Mouse (Mus musculus) myocyte (in vitro differentiated cells): ENCODE measurements around the gene Cacna1d. TPM values are rescaled to one million over a fixed set of nuclear protein-coding genes. Genes with fewer than 3 reads are reported as not detected.

ENCODE experiments used
- H3K27me3 ChIP-seq: one replicate; pipeline ENCODE4 v1.6.1; 2011; ENCODE audit not compliant: control insufficient read depth, insufficient read depth, insufficient read length
- H3K36me3 ChIP-seq: one replicate; pipeline ENCODE4 v1.6.1; 2011; ENCODE audit not compliant: control insufficient read depth, insufficient read depth
- H3K4me2 ChIP-seq: one replicate; pipeline ENCODE4 v1.6.1; 2011; ENCODE audit warnings: low read depth, control low read depth
- H3K4me3 ChIP-seq: one replicate; pipeline ENCODE4 v1.5.1; 2011; ENCODE audit warnings: mild to moderate bottlenecking, control low read depth, moderate library complexity
- H3K79me2 ChIP-seq: one replicate; pipeline ENCODE4 v1.6.1; 2011; ENCODE audit not compliant: control insufficient read depth, insufficient read depth
- H3ac ChIP-seq: one replicate; pipeline ENCODE4 v1.6.1; 2011; ENCODE audit not compliant: control insufficient read depth, insufficient read length
- CEBPB ChIP-seq: IDR thresholded peaks from 2 replicates; pipeline ENCODE4 v1.6.1; 2011; ENCODE audit warnings: mild to moderate bottlenecking, moderate library complexity; ENCODE audit not compliant: poor library complexity, insufficient read depth, severe bottlenecking
- E2F4 ChIP-seq: IDR thresholded peaks from one replicate; pipeline ENCODE4 v1.6.1; 2011; ENCODE audit warnings: mild to moderate bottlenecking, control low read depth, moderate library complexity; ENCODE audit not compliant: insufficient read depth
- MAX ChIP-seq: IDR thresholded peaks from one replicate; pipeline ENCODE4 v1.6.1; 2011; ENCODE audit warnings: low read depth, mild to moderate bottlenecking, control low read depth
- MYOD1 ChIP-seq, 3 experiments: IDR thresholded peaks; one replicate each; pipeline ENCODE4 v1.6.1; 2011; ENCODE audit warnings: control low read depth in 2 of 3, low read depth in 2 of 3, mild to moderate bottlenecking in 2 of 3, moderate library complexity in 1 of 3; ENCODE audit not compliant: insufficient read length in 2 of 3, control insufficient read depth in 1 of 3
- MYOG ChIP-seq, 3 experiments: IDR thresholded peaks; one replicate each; pipeline ENCODE4 v1.6.1; 2011; ENCODE audit warnings: control low read depth in 2 of 3, low read depth in 2 of 3, mild to moderate bottlenecking in 2 of 3; ENCODE audit not compliant: insufficient read length in 2 of 3, control insufficient read depth in 1 of 3, insufficient read depth in 1 of 3
- POLR2A ChIP-seq: IDR thresholded peaks from one replicate; pipeline ENCODE4 v1.6.1; 2011; ENCODE audit warnings: low read depth, mild to moderate bottlenecking, control low read depth, moderate library complexity; ENCODE audit not compliant: insufficient read length
- POLR2AphosphoS2 ChIP-seq: IDR thresholded peaks from one replicate; pipeline ENCODE4 v1.6.1; 2011; ENCODE audit warnings: low read depth, control low read depth; ENCODE audit not compliant: insufficient read length
- REST ChIP-seq: IDR thresholded peaks from one replicate; pipeline ENCODE4 v1.6.1; 2011; ENCODE audit warnings: mild to moderate bottlenecking, control low read depth, moderate library complexity; ENCODE audit not compliant: insufficient read depth, insufficient read length
- SRF ChIP-seq: IDR thresholded peaks from one replicate; pipeline ENCODE4 v1.6.1; 2011; ENCODE audit warnings: low read depth; ENCODE audit not compliant: control insufficient read depth, insufficient read length
- TCF12 ChIP-seq: IDR thresholded peaks from one replicate; pipeline ENCODE4 v1.6.1; 2011; ENCODE audit warnings: mild to moderate bottlenecking, control low read depth; ENCODE audit not compliant: poor library complexity, insufficient read depth, severe bottlenecking
- TCF3 ChIP-seq: IDR thresholded peaks from one replicate; pipeline ENCODE4 v1.6.1; 2011; ENCODE audit warnings: low read depth, control low read depth; ENCODE audit not compliant: insufficient read length
- USF1 ChIP-seq: IDR thresholded peaks from one replicate; pipeline ENCODE4 v1.6.1; 2011; ENCODE audit warnings: low read depth, mild to moderate bottlenecking, control low read depth, moderate library complexity
- polyA plus RNA-seq: library from polyadenylated mRNA; unstranded; fragments of >200 nt; fragmentation: generic; extraction: Trizol; gene quantifications from one replicate; pipeline ENCODE4 v1.2.1, GENCODE M21; 2012; ENCODE audit warnings: missing spikeins

Cacna1d gene
- polyA plus RNA-seq, 1 experiment, result not detected

GRCm38 (mm10) chr14:30318715-30319437, 172.4 kb downstream of the Cacna1d start:
- H3K4me2 ChIP-seq, result no peak overlapping the region
- H3K36me3 ChIP-seq, result no peaks in the 10 kb centered on the region
- no peaks in the 10 kb centered on the region for H3K27me3 ChIP-seq
- H3ac ChIP-seq, result no peak overlapping the region
- H3K4me3 ChIP-seq, result no peak overlapping the region
- no peaks in the 10 kb centered on the region for H3K79me2 ChIP-seq
- TF ChIP-seq REST (no peak), E2F4 (no peak), SRF (no peak), TCF3 (no peak), USF1 (no peak), MYOD1 (IDR thresholded peaks at IDR 0.05; ENCODE audit: control insufficient read depth in 1 of 3, insufficient read length in 2 of 3, low read depth in 2 of 3) (no peak), TCF12 (no peak), POLR2AphosphoS2 (no peak), POLR2A (no peak), MYOG (IDR thresholded peaks at IDR 0.05; ENCODE audit: control insufficient read depth in 1 of 3, insufficient read depth in 1 of 3, insufficient read length in 2 of 3, low read depth in 2 of 3) (no peak), MAX (no peak), CEBPB (no peak)

- no peak overlapping the region for H3ac ChIP-seq
- H3K36me3 ChIP-seq, result no peaks in the 10 kb centered on the region
- no peaks in the 10 kb centered on the region for H3K27me3 ChIP-seq
- H3K4me3 ChIP-seq, result no peak overlapping the region
- H3K4me2 ChIP-seq, result no peak overlapping the region
- no peaks in the 10 kb centered on the region for H3K79me2 ChIP-seq
- no peak for TF ChIP-seq POLR2A
- no peak for TF ChIP-seq MYOG (IDR thresholded peaks at IDR 0.05; ENCODE audit: control insufficient read depth in 1 of 3, insufficient read depth in 1 of 3, insufficient read length in 2 of 3, low read depth in 2 of 3)
- no peak for TF ChIP-seq TCF12
- TF ChIP-seq CEBPB, result no peak
- no peak for TF ChIP-seq USF1
- TF ChIP-seq TCF3, result no peak
- TF ChIP-seq POLR2AphosphoS2, result no peak
- no peak for TF ChIP-seq MYOD1 (IDR thresholded peaks at IDR 0.05; ENCODE audit: control insufficient read depth in 1 of 3, insufficient read length in 2 of 3, low read depth in 2 of 3)
- TF ChIP-seq MAX, result no peak
- no peak for TF ChIP-seq REST
- TF ChIP-seq SRF, result no peak
- TF ChIP-seq E2F4, result no peak
These were observed 173.0 kb downstream of the Cacna1d start for GRCm38 (mm10) chr14:30318293-30318692.

GRCm38 (mm10) chr14:30317616-30318015, 173.6 kb downstream of the Cacna1d start:
- no peaks in the 10 kb centered on the region for H3K27me3 ChIP-seq

GRCm38 (mm10) chr14:30311206-30311889, 179.9 kb downstream of the Cacna1d start:
- H3K4me3 ChIP-seq, result no peak overlapping the region
- no peaks in the 10 kb centered on the region for H3K36me3 ChIP-seq
- TF ChIP-seq E2F4 (no peak), MAX (no peak), SRF (no peak), MYOD1 (IDR thresholded peaks at IDR 0.05; ENCODE audit: control insufficient read depth in 1 of 3, insufficient read length in 2 of 3, low read depth in 2 of 3) (no peak), TCF3 (no peak), POLR2AphosphoS2 (no peak), POLR2A (no peak), USF1 (no peak), CEBPB (no peak), REST (no peak), MYOG (IDR thresholded peaks at IDR 0.05; ENCODE audit: control insufficient read depth in 1 of 3, insufficient read depth in 1 of 3, insufficient read length in 2 of 3, low read depth in 2 of 3) (no peak)

More at GRCm38 (mm10) chr14:30317616-30318015, 173.6 kb downstream of the Cacna1d start:
- TF ChIP-seq MYOG (IDR thresholded peaks at IDR 0.05; ENCODE audit: control insufficient read depth in 1 of 3, insufficient read depth in 1 of 3, insufficient read length in 2 of 3, low read depth in 2 of 3) (no peak), SRF (no peak), REST (no peak), POLR2A (no peak), USF1 (no peak), CEBPB (no peak), POLR2AphosphoS2 (no peak), MYOD1 (IDR thresholded peaks at IDR 0.05; ENCODE audit: control insufficient read depth in 1 of 3, insufficient read length in 2 of 3, low read depth in 2 of 3) (no peak), E2F4 (no peak), TCF3 (no peak), MAX (no peak), TCF12 (no peak)
- H3ac ChIP-seq, result no peak overlapping the region
- no peaks in the 10 kb centered on the region for H3K36me3 ChIP-seq
- H3K4me3 ChIP-seq, result no peak overlapping the region
- H3K79me2 ChIP-seq, result no peaks in the 10 kb centered on the region
- H3K4me2 ChIP-seq, result no peak overlapping the region

More at GRCm38 (mm10) chr14:30311206-30311889, 179.9 kb downstream of the Cacna1d start:
- Histone ChIP-seq H3K79me2 (no peaks in the 10 kb centered on the region), H3K4me2 (no peak overlapping the region), H3ac (no peak overlapping the region), H3K27me3 (peaks cover 10% of the 10 kb centered on the region)
